Mouse (Mus musculus) lung, adult 2 months (tissue): ENCODE measurements around the gene Tcl1b2.
"Not testable (repeated sequence)": the region's sequence is repeated elsewhere in the genome, so short reads cannot be mapped to it uniquely, and the experiment has no call there.

Experiments
- CTCF ChIP-seq: fragments of 200-500 bp; IDR thresholded peaks from 2 replicates; pipeline ENCODE4 v1.5.1; 2011; ENCODE audit warnings: mild to moderate bottlenecking, low read length, control low read depth; ENCODE audit not compliant: insufficient read depth
- POLR2A ChIP-seq: fragments of 200-500 bp; IDR thresholded peaks from 2 replicates; pipeline ENCODE4 v1.6.1; 2011; ENCODE audit warnings: low read depth, mild to moderate bottlenecking, control low read depth, low read length, borderline replicate concordance; ENCODE audit errors: extremely low read depth

GRCm38 (mm10) chr12:105199684-105200497, 54.1 kb downstream of the Tcl1b2 start:
- TF ChIP-seq POLR2A, CTCF: not testable (repeated sequence)
